Mouse (Mus musculus) C2C12 (cell line): Measurements from ENCODE around the gene Olfr543.

Experiments
- CEBPB ChIP-seq: IDR thresholded peaks from one replicate; pipeline ENCODE4 v1.6.1; 2011; ENCODE audit warnings: low read depth, mild to moderate bottlenecking, control low read depth, moderate library complexity
- CTCF ChIP-seq: IDR thresholded peaks from one replicate; pipeline ENCODE4 v1.5.1; 2011; ENCODE audit not compliant: control insufficient read depth, insufficient read depth, insufficient read length
- FOSL1 ChIP-seq: IDR thresholded peaks from one replicate; pipeline ENCODE4 v1.8.0; 2011; ENCODE audit warnings: mild to moderate bottlenecking, low read length; ENCODE audit not compliant: poor library complexity, insufficient read depth, severe bottlenecking
- MAX ChIP-seq: IDR thresholded peaks from one replicate; pipeline ENCODE4 v1.6.1; 2011; ENCODE audit warnings: mild to moderate bottlenecking, control low read depth
- MYOD1 ChIP-seq: IDR thresholded peaks from one replicate; pipeline ENCODE4 v1.6.1; 2011; ENCODE audit warnings: low read depth; ENCODE audit not compliant: control insufficient read depth, insufficient read length

- no peak for TF ChIP-seq CTCF
- no peak for TF ChIP-seq MAX
- no peak for TF ChIP-seq CEBPB
- no peak for TF ChIP-seq FOSL1
- TF ChIP-seq MYOD1, result no peak
Measured at GRCm38 (mm10) chr7:102476601-102477000, 4.9 kb downstream of the Olfr543 start.
